Mouse (Mus musculus) large intestine, adult 2 months (tissue): ENCODE measurements around the gene Gm49366. TPM values are rescaled to one million over a fixed set of nuclear protein-coding genes. Genes with fewer than 3 reads are reported as not detected.
A peak's percentile ranks its signal among the peaks of the same experiment; 100 is the strongest.
"Not testable (repeated sequence)": the region's sequence is repeated elsewhere in the genome, so short reads cannot be mapped to it uniquely, and the experiment has no call there.

Experiments
- DNase-seq: peaks from one replicate; pipeline ENCODE4 v3.0.0-alpha.2; 2012; ENCODE audit warnings: low read depth, low spot score
- WGBS: fragments of 180-500 bp; shearing (Covaris S2); methylation state at CpG from one replicate; pipeline ENCODE4 v1.1.7; 2018; 5-methylcytosine and 5-hydroxymethylcytosine counted together
- polyA plus RNA-seq: library from polyadenylated mRNA; depleted of rRNA; stranded (reverse); fragments of >200 nt; gene quantifications from 2 replicates; pipeline ENCODE4 v1.2.3, GENCODE M21; 2012

Gm49366 gene
- polyA plus RNA-seq, 1 experiment = not detected

DNA sequence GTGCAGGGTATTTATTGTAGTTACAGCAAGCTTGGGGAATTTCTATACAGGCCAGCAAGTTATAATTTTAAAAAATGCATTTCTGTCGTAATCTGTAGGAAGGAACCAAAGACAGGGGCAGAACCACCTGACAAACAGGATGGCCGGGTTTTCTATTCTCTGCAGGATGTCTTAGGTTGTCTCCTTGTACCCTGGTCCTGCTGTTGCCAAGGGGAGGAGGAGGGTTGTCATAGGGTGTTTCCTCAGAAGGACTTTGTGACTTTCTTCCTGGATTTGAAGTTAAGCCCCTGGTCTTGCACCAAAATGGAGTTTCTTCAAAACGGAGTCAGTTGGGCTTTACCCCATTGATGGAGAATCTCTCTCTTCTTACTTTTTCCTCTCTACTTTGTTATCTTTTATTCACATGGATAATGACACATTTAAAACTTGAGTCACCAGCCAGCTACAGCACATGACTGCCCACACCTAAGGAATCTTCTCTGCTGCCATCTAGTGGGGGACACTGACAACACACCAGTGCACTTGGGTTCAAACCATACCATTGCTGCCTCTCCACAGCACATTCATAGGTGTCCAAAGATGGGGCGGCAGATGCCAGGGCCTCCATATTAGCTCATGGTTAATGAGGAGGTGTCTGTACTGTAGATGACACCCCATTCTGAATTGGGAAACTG lies 7.9 kb upstream of the Gm49366 start:
- peak; percentile 82 for DNase-seq
- 31% methylated on average over 4 of the region's 4 CpGs for WGBS

DNA sequence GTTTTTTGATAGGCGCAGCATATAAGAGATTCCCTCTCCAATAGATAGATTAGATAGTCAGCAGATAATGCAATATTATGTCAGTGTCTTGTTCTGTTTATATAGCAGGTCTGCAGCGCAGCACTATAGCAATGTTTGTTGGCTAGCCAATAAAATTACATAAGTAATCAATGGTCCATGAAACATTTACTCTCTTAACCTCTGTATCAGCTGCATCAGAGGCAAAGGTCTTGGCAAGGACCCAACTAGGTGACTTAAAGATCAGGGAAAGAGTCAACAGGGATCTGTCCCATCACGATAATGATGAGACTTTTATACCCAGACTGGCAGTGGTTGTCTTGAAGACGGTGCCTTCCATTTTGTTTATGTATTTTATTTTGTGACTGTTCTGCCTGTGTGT lies 5.9 kb upstream of the Gm49366 start:
- DNase-seq = no peak
- WGBS = 56% methylated on average over 4 of the region's 4 CpGs

- not testable (repeated sequence) for DNase-seq
- WGBS = 87% methylated on average over 2 of the region's 2 CpGs
Observed at GRCm38 (mm10) chr12:84033302-84033701, 5.4 kb upstream of the Gm49366 start.

- 36% methylated on average over 4 of the region's 4 CpGs for WGBS
- DNase-seq = no peak
Observed at GRCm38 (mm10) chr12:84034108-84034507, 4.6 kb upstream of the Gm49366 start.

DNA sequence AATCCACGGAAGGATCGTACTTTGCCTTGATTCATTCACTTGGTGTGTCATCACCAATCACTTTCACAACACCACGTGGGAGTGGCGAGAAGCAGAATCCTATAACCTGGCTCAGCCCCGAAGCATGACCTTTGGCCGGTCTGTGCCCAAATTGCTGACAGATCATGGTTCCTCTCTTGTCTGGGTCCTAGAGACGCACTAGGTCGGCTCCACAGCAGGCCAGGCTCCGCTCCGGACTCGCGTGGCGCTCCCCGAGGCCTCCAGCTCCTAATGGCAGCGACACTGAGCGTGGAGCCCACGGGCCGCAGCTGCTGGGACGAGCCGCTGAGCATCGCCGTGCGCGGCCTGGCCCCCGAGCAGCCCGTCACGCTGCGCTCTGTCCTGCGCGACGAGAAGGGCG lies 494 bp upstream of the Gm49366 start, which contains the start of gene Acot4:
Gene Acot4 (plus strand): TSS at position 139 of the 400 bp plus-strand sequence.
- peak; percentile 64 for DNase-seq
- 3% methylated on average over 32 of the region's 32 CpGs for WGBS

DNA sequence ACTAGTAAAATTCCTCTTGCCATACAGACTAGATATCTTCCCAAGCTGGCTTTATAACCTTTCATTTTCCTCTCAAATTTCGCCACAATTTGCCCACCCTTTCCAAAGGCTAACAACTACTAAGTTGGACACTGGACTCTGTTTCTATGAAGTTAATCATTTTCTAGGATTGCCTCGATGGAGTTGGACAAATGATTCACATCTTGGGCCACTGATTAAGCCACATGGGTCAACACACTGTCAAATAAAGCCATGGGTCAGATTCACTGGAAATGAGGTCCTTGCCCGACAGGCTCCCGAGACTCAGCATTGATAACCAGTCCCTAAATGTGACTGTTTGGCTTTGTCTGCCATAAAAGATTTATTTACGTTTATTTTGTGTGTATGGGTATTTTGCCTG lies 3.5 kb downstream of the Gm49366 start:
- WGBS = 36% methylated on average over 5 of the region's 5 CpGs
- DNase-seq = no peak

DNA sequence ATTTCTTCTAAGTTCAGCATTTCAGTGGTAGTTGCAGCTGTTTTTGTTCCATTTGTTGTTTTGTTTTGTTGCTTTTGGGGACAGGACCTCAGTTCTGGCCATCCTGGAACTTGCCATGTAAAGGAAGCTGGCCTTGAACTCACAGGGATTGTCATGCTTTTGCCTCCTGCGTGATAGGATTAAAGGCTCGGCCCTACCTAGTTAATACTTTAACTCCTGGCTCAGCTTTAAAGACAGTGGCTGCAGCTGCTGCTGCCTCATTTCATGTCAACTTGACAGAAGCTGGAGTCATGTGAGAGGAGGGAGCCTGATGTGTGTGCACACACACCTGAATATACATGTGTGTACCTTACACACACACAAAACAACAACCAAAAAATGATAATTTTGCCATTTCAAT lies 5.3 kb downstream of the Gm49366 start:
- no peak for DNase-seq
- WGBS = 48% methylated on average over 2 of the region's 2 CpGs

DNA sequence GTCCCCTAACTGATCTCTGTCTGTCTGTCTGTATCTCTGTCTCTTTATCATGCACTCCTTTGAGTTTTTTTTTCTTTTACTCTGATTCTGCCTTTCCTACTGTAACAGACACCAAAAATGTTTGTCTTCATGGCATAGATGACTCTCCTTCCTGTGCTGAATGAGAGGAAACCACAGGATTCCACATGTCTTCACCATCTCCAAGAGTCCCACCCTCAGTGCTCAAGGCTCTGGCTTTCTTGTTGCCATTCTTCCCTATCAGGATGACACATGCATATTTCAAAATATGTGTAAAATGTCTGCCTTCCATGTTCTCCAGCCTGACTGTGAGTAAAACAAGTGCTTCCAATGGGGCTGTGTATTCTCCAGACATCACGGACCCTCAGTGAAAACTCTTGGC lies 8.2 kb downstream of the Gm49366 start:
- DNase-seq = no peak
- WGBS = 95% methylated on average over 1 of the region's 1 CpGs

GRCm38 (mm10) chr12:84050744-84051143 lies 12.0 kb downstream of the Gm49366 start:
- not testable (repeated sequence) for DNase-seq
- WGBS = 84% methylated on average over 5 of the region's 5 CpGs

- 81% methylated on average over 5 of the region's 5 CpGs for WGBS
- DNase-seq = no peak
Observed at GRCm38 (mm10) chr12:84051937-84052474, 13.3 kb downstream of the Gm49366 start, which contains the start of gene Acot3. Gene Acot3 (plus strand): TSS chr12:84052144.

- no peak for DNase-seq
- 96% methylated on average over 7 of the region's 7 CpGs for WGBS
Observed at GRCm38 (mm10) chr12:84052609-84053008, 13.9 kb downstream of the Gm49366 start.

DNA sequence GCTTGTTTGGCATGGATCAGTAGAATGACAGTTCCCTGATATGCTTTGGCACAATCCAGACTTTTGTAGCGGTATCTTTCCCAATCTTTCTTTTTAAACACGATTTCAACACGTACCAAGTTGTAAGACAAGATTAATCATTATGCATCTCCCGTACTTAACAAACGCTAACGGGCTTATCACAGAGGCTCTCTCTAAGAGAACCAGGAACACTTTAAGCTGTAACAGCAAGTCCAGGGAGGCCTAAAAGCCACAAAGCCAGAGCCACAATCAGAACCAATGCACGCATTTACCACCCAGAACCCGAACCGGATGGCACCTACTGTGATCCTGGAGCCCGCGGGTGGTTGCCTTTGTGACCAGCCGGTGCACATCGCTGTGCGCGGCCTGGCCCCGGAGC lies 14.4 kb downstream of the Gm49366 start:
- no peak for DNase-seq
- WGBS = 11% methylated on average over 16 of the region's 16 CpGs

- no peak for DNase-seq
- WGBS = 3% methylated on average over 41 of the region's 46 CpGs
Observed at GRCm38 (mm10) chr12:84053679-84054391, 15.1 kb downstream of the Gm49366 start.

- no peak for DNase-seq
Observed at GRCm38 (mm10) chr12:84060946-84061345, 22.2 kb downstream of the Gm49366 start.

DNA sequence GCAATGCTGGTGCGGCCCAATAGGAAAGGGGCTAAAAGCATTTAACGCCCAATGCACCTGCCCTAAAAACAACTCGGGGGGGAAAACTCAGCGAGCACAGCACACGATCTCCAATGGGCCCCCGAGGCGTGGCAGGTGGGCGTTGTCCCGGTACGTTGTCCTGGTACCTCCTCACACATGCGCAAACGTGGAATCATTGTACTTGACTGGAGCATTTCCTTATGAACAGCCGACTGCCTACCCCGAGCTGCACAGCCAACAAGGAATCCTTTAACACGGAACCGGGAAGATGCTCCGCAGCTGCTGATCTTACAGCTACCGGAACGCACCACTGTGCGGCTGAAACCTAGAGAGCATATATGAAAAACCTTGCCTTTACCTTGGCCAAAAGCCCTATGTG lies 23.6 kb downstream of the Gm49366 start:
- WGBS = 78% methylated on average over 20 of the region's 20 CpGs
- no peak for DNase-seq

More at GRCm38 (mm10) chr12:84060946-84061345, 22.2 kb downstream of the Gm49366 start:
- whole genome bisulfite sequencing = 6% methylated on average over 2 of the region's 2 CpGs

DNA sequence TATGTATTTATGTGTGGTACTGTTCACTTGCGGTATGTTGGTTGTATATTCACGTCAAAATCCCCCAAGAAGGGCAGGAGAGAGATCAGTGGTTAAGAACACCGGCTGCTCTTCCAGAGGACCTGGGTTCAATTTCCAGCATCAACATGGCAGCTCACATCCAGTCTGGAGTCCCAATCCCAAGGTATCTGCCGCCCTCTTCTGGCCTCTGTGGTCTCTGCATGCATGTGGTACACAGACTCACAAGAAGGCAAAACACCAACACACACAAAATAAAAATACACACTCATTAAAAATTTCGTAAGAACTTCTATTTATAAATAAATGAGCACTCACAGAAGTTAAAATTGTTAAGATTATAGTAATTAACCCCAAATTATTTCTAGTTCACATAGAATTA lies 24.5 kb downstream of the Gm49366 start:
- no peak for DNase-seq
- WGBS = 77% methylated on average over 5 of the region's 5 CpGs

DNA sequence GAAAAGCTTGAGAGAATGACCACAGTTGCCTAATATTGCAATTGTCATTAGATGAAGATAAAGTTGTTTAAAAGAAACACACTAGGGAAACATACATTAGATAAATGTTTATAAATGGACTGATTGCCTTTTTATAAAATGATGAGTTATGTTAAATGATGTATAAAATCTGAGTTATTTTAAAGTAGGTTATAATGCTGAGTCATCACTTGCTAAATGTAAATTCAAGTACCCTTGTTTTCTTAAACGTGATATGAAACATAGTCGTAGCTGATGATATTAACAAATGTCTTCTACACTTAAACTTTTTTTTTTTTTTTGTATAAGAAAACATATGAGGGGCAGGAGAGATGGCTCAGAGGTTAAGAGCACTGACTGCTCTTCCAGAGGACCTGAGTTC lies 25.1 kb downstream of the Gm49366 start:
- WGBS = 73% methylated on average over 2 of the region's 2 CpGs
- no peak for DNase-seq

DNA sequence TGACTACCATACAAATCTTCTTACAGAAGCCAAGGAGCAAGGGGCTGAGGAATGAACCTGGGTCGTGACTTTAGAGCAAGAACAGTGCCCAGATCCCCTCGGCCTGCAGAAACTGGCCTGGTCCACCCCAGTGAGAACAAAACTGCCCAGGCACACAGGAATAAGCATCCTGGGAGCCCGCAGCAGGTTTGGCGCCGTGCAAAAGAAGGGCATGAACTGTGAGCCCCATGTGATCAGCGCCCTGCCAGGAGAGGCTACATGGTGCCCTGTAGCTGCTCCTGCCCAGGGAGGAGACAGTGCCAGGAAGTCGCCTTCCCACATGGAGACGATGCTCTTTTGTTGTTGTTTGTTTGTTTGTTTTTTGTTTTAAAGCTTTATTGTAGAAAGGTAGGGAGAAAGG lies 25.9 kb downstream of the Gm49366 start:
- no peak for DNase-seq
- WGBS = 75% methylated on average over 8 of the region's 8 CpGs

DNA sequence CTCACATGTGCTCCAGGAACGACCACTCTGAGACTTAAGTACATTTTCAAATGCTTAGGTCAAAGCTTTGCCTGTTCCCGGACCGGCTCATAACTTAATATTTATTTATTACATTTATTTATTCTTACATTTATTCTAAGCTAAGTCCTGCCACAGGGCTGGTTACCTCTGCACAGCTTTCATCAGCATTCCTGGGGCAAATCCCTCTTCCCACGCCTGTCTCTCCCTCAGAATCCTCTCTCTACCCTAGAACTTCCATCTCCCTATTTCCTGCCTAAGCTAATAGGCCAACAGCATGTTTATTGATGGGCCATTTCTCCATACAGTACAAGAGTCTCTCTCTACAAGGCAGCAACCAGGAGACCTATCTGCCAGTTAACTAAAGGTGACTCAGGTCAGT lies 29.0 kb downstream of the Gm49366 start:
- DNase-seq = no peak
- 78% methylated on average over 4 of the region's 4 CpGs for WGBS

DNA sequence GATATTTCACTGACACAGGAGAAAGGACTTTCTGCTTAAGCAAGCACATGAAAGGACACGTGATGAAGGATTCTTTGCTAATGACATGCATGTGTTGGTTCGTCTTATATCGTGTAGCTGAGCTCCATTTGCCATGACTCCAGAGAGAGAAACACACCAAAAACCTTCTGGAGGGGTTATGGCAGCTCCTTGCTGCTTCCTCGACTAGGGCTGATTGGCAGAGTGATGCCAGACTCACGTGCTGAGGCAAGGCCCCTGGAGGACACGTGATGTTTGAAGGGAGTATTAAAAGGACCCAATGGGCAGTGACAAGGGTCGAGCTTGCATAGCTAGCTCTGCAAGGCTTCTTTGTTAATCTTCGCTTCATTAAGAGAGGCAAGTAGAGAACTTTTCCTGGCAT lies 29.6 kb downstream of the Gm49366 start:
- no peak for DNase-seq
- 73% methylated on average over 8 of the region's 8 CpGs for WGBS

GRCm38 (mm10) chr12:84068986-84069385 lies 30.3 kb downstream of the Gm49366 start, which contains the start of gene Acot5:
Gene Acot5 (plus strand): TSS chr12:84069325.
- WGBS = 29% methylated on average over 9 of the region's 9 CpGs
- DNase-seq = no peak
